Mouse (Mus musculus): ENCODE results near the gene Rgs6.

GRCm38 (mm10) chr12:83125284-83125683 is 537.2 kb downstream of the Rgs6 start:
- TF ChIP-seq FLI1 (IDR thresholded peaks at IDR 0.05; ENCODE audit: low read length) (no peak), GATA1 (IDR thresholded peaks at IDR 0.05; ENCODE audit: borderline replicate concordance, low read length) (no peak)

Measured in megakaryocyte, embryonic 14.5 days (primary cell).